Mouse (Mus musculus) neural tube, embryonic 10.5 days (tissue): ENCODE measurements around the gene Pdcl3.

ENCODE experiments used
- DNase-seq: peaks from one replicate; pipeline ENCODE4 v3.0.0-alpha.2; 2017; ENCODE audit warnings: low spot score; ENCODE audit errors: extremely low spot score

Gene Pdcl3

DNA sequence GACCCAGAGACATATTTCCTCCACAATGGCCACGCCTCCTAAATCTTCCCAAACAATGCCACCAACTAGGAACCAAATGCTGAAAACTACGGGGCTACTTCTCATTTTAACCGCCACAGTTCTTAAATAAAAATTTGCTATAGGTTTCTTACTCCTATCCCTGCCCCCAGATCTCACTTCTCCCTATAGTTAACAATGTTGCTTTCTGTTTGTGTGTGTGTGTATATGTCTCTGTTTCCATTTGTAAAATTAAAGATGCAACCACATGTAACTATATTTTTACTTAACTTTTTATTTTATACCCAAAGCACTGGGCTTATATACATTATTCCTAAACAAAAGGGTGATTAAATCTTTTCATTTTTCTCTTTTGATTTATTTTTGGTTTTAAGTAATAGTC is at the start of gene Pdcl3:
Gene Pdcl3, plus strand, starts transcription at position 301 of the 400 bp plus-strand sequence.
- DNase-seq: no peak

DNA sequence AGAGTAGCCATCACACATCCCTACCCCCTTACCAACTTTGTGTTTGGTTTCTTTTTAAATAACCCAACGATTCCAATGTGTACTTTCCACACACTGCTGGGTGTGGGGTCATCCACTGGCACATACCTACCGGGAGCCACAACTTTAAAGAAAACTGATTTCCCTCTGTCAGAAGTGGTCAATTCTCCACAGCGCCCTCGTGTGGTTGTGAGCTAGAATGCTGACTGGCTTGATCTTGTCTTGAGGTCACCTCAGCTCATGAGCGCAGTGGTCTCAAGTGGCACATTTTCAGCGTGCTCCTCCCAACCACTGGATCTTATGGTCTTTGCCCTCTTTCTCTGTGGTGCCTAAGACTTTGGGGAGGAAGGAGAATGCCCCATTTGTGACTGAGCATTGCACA is 48.6 kb upstream of the Pdcl3 start:
- peak; percentile 56 for DNase-seq

DNA sequence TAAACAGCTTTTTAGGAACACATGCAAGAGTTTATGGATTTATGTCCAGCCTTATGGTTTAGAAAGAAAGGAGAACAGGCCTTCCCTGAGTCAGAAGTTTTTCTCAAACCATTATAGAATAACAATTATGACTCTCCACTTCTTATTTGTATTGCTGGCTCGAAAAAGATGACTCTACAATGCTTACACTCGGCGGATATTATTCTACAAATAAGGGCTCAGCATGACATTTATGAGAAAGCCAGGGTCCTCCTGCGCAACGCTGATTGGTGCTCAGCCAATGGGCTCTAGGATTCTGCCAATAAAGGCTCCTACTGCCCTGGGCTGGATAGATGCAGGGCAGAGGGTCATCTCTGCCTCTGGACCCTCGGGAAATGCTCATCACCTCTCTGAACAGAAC is 46.6 kb upstream of the Pdcl3 start, which contains the start of gene Nms:
Gene Nms, plus strand, starts transcription at position 301 of the 400 bp plus-strand sequence.
- DNase-seq: no peak

DNA sequence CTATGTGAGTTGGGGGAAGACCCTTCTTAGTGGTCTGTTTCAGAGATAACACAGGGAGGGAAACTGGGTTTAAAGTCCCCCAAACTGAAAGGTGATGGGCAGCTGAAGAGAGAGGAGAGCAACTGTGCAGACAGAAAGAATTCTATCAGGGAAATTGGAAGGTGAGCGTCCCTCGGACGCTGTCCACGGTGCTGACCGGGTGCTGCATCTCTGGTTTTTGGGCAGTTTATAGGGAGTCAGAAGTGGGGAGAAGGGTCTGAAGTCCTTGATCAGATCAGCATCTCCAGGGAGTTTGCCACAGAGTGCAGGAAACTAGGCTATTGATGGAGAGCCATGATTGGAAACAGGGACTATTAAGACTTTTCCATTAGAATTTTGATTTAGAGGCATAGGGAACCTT is 45.8 kb upstream of the Pdcl3 start:
- DNase-seq: peak; percentile 42

DNA sequence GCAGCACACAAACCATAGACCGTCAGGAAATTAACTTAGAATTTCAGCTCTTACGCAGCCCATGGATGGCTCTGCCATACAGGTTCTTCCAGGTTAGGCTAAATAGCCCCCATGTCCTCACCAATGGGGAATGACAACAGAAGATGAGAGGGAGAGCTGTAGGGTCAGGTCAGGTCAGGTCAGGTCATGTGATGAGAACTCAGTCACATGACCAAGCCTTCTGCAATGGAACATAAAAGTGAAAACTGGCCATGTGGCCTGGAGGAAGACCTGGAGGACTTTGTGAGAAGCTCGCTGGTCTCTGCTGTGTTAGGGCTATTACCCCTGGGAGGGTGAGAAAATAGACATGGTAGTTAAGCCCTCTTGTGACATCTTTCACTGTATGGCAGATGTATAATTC is 29.0 kb upstream of the Pdcl3 start:
- no peak for DNase-seq

DNA sequence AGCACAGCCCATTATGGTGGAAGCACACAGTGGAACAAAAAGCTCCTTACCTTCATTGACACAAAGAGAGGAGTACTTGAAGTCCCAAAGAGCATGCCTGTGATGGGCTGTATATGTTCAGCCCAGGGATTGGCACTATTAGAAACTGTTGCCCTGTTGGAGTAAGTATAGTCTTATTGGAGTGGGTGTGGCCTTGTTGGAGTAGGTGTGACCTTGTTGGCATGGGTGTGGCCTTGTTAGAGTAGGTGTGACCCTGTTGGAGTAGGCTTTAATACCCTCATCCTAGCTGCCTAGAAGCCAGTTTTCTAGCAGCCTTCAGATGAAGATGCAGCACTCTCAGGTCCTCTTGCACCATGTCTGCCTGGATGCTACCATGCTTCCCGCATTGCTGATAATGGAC is 16.3 kb upstream of the Pdcl3 start:
- no peak for DNase-seq

DNA sequence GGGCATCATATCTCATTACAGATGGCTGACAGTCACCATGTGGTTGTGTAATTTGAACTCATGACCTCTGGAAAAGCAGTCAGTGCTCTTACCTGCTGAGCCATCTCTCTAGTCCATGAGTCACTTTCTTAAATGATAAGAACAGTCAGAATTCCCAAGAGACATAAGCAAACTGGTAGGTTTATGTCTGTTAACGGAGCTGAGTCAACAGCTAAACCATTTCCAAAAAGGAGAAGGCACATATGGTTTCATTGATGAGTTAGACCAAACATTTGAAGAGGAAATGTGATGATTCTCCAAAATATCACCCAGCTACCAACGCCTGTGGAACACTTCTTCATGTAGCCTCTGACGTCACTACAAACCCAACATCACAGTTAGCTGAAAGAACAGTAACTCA is 13.7 kb upstream of the Pdcl3 start:
- no peak for DNase-seq

DNA sequence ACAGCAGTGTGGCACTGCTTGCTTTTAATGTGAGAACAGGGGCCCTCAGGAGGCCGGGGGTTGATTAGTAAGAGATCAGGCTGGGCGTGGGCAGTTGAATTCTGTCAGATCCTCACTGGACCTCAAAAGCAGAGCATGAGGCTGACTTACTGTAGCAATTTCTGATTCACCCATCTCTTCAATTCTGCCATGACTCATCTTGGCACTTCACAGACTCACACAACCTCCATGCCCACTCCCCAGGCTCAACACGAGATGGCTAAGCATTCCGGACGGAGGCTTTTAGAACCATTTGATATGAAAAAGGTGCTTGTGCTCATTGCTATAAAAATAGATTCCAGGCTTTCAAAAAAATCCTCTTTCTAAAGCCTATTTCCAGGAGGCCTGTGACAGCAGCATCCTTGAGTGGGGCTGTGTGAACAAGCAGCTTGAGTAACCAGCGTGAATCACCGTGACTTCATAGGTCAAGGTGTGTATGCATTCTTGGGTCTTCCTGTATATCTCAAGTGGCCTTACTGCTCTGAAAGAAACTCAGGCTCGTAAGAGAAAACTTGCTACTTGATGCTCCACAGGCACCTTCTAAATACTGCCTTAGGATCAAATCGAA is 12.3 kb upstream of the Pdcl3 start:
- no peak for DNase-seq

DNA sequence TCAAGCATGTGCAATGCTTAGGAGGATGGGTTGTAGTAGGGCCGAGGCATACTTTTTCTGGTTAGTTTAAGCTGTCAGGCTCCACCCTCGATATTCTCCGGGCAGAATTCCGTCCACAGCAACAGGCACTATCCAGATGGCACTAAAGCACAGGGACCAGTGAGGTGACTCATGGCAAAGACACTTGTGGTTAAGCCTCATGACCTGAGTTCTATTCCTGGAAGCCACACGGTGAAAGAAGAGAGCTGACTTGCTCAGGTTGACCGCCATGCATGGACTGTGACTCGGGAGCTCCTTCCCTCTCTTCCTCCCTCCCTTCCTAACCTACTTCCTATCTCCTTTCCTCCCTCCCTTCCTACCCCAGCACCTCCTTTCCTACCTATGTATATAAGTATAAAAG is 5.5 kb upstream of the Pdcl3 start:
- no peak for DNase-seq

DNA sequence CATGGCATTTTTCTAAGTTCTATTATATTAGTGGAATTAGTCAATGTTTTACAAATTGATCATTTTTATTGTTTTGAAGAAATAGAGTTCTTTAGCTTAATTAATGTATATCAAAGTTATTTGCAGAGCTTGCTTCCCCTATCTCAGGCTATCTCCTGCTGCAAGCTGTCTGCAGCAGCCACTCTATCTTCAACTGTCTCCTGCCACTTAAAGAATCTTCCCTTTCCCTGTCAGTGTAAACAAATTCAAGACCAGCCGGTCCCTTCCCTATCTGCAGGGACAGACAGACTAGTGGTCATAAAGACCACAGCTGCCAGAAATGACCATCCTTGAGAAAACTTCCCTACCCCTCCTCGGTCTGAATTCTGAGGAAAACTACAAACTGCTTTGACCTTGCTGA is 1.5 kb upstream of the Pdcl3 start:
- DNase-seq: no peak

DNA sequence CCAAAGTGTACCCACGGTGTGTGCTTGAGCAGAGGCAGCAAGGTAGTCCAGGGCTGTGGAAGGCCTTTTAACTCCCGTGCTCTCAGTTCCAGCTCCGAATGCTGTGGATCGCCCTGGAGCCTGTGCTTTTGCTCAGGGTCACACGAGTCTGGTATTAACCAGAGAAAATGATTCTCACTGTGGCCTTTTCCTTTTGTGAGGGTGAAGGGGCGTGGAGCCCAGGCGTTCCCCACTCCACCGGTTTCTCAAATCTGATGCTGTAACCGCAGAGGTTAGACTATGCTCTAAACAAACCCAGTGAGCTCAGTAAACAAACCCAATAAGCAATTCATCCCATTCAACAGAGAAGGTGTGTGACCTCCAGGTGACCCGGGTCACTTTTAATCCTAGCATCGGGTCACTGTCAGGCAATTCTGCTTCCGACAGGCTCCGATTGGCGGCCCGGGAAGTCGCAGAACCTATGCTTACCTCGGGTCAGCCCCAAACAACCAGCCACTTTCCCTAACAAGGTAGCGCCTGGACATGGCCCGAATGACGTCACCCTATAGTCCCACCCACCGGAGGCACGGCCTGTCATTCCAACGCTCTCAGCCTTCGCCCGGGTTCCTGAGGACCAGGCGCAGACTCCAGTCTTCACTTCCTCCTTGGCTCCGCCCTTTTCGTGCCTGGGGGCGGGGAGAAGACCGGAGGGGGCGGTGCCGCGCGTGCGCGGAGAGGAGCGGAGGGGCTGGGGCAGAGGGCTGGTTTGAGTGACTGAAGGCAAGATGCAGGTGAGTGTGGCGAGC is 1.9 kb downstream of the Pdcl3 start:
- DNase-seq: peak; percentile 98

DNA sequence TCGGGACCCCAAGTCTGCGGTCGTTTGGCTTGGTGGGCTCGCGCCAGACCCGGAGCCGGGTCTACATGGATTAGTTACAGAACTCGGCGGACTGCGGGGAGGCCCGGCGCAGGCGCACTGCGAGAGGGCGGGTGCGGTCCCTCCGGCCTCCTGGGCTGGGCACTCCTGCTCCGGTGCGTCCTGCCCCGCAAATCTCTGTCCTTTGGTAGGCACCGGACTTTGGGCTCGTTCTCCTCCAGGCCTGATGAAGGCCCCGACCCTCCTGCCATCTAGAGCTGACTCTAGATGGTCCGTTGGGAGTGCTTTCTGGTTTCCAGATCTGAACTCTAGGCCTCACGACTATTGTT is 2.4 kb downstream of the Pdcl3 start:
- DNase-seq: no peak

DNA sequence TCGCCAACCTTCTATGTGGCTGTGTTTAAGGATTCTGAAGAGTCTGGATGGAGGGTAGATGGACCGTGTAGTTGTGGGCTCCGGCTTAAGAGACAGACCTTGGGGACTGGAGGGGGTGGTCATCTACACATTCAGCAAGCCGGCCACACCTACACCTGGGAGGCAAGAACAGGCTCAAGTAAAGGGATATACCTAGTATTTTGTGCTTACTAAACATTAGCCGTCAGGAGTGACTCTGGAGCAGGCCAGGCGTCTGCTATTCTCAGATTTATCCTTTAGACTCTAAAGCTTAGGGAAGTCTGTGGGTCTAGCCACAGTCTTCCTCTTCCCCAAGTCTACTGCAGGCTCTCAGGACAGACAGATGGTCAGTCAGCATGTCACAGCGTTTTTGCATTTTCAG is 2.9 kb downstream of the Pdcl3 start:
- DNase-seq: peak; percentile 14

DNA sequence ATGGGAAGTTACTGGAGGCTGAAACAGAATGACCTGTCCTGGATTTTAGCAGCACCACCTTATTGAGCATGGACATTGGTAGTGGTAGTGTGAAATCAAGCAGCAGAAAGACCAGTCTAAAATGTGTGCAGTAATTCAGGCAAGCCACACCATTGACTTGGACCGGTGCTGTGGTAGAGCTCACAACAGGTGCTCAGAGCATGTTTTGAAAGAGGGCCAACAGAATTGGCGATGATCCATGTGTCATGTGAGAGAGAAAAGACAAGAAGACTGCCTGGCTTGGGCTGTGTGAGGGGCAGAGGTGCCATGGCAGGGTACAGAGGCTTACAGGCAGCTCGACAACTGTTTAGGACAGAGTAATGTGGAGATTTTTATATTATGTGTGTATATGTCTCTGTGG is 7.0 kb downstream of the Pdcl3 start:
- no peak for DNase-seq

DNA sequence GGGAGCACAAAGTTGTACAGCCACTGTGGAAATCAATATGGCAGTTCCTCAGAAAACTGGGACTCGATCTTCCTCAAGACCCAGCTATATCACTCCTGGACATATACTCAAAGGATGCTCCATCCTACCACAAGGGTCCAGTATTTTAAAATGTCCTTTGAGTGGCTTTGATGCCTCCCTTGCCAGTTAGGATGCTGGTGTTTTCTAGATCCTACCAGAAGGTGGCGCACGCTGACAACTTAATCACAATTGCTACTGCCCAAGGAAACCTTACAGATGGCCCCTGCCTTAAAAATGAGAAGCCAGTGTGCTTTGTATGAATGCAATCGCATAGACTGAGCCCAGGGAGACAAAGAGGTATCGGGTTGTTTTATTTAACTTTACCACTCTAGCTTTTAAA is 15.7 kb downstream of the Pdcl3 start:
- DNase-seq: peak; percentile 80

DNA sequence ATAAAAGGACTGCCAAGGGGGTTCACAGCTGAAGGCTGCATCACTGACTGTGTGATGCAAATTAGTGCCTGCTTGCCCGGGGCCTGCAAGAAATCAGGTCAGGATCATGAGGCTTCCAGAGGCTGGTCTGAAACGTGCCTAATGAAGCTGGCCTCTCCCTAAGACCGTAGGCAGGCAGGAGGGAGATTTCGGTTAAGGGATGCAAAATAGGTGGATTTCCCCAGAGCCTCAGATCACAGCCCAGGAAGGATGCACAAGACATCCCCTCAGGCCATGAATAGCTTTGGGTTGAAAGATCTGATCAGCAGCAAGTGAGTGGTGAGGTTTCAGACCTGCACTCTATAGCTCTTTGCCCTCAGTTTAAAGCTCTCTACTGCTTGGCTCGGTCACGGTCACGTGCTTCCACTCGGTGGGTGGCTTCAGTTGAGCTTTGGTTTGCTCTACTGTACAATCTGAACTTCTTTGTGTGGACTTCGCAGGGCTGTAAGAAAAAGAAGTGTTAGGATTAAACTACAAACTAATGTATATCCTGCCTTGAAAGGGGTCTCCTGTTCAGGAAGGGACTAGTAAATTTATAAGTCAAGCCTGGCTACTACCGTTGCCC is 20.4 kb downstream of the Pdcl3 start:
- DNase-seq: no peak

DNA sequence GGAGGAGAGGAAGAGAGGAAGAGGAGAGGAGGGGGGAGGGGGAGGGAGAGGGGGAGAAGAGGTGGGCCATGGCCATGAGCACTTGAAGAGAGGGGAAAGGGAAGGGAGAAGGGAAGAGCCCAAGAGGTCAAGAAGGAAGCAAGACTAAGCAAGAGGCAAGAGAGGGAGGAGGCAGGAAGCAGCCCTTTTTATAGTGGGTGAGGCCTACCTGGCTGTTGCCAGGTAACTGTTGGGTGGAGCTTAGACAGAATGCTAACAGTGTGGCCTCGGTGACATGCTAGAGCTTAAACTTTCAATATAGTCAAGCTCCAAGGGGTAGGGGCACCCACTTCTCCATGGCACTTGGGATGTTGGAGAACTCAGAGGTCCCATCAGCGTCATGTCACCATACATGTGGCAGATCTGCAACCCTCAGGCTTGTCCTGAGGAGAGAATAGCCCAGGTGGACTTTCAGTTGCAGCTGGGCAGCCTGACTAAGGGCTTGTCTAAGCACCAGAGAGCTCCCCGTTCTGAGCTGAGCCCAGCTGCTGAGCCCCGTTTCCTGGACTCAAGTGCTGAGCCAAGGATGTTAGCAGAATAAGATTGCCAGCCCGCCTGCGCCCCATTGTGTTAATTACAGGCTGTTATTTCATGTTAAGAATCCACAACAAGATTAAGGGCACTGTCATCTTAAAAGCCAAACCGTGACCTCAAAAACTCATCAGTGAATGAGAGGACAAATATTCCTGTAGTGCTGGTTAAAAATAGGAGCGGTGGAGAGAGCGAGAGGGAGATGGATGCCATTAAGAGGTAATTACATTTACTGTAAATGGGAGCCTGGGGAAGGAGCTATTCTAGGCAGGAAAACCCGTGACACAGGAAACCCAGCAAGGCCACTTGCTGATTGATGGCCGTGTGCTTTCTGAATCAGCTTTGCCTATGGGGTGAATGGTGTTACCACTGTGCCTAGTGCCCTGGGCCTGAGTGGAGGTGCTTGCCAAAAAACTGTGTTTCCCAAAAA is 21.7 kb downstream of the Pdcl3 start:
- DNase-seq: no peak

DNA sequence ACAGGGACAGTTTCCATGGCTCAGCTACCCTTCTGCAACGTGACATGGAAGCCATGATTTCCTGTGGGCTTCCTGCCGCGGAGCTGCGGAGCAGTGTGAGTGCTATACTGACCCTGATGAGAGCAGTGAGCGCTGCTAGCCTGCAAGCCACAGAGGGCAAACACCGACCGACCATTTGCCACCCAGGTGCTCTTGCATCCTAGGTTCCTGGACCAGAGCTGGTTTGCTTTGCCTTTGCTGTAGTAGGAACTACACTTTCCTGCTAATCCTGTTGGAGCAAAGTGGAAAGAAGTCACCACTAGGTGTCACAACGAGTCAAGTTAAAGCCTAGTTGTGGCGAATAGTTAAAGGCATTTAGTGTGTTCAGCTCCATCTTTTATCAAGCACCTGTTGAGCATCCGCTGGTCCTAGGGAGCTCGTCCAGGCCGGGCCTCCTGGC is 25.2 kb downstream of the Pdcl3 start:
- DNase-seq: peak; percentile 44

DNA sequence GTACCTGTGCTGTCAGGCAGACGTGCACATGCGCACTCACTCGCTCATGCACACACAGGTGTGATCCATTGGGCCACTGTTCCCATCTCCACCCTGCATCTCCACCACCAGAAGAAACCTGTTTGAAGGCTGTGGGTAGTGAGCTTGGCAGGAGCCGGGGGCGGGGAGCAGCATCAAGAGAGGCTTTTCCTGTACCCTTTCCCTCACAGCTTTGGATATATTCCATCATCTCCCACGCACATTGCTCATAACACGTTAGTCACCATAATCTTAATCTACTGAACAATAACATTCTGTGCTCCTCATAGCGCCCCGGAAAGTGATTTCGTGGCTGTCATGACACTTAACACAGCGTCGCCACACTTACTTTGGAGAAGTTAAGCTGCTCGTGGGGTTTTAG is 27.2 kb downstream of the Pdcl3 start:
- no peak for DNase-seq

DNA sequence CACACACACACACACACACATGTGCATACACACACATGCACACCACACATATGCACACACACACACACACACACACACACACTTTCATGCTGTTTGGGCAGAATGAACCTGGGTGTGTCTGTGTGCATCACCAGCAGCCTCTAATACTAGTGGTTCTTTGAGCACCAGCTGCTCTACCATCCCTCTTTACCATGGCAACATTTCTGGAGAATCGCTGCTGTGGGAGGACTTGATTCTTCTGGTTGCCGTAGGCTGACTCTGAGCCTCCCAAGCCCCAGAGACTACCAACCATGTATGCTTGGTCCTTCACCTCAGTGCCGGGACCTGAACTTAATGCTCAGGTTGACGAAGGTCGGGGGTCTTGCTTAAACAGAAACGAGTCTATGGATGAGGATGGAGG is 28.4 kb downstream of the Pdcl3 start:
- DNase-seq: no peak

DNA sequence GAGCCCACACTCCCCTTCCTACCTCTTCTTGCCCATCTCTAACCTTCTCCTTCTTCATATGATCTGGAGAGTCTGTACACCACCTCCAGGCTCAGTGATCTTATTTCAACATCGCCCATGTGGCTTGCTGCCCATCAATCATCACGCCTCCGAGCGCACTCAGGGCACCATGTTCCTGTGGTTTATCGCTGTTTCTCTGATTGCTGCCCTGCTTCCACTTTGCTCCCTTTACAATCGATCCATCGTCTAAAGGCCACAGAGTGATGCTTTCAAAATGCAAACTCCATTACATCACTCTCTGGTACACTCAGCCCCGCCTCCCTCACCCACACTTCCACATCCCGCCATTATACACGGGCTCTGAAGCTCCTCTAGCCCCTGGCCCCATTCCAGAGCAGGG is 30.1 kb downstream of the Pdcl3 start:
- no peak for DNase-seq

DNA sequence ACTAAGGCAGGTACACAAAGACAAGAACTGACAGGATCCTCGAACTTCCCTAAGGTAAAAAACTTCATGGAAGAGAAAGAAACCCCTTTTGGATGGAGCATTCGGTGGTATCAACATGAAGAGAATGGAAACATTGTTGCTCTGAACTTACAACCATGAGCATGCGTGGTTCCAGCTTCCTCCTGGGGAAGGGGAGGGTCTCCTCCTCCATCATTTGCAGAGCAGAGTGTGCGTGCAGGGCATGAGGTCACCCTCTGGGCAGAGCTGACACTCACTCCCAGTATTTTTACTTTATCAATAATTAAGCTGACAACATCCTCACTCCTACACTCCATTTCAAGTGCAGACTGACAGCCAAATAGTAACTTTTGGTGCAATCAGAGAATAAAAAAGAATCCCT is 32.5 kb downstream of the Pdcl3 start:
- no peak for DNase-seq
